Mouse (Mus musculus) midbrain, embryonic 13.5 days (tissue): ENCODE measurements around the gene Myoz1. TPM values are rescaled to one million over a fixed set of nuclear protein-coding genes. Genes with fewer than 3 reads are reported as not detected.

Experiments used
- ATAC-seq: fragments of 200-750 bp; cut with Nextera tagmentation; 2 replicates; pipeline ENCODE4 v1.8.0; 2017; ENCODE audit warnings: mild to moderate bottlenecking, moderate TSS enrichment, moderate library complexity
- H3K27ac ChIP-seq: fragments of 300-500 bp; sonication (generic); 2 replicates; pipeline ENCODE4 v1.5.1; 2015; ENCODE audit warnings: inconsistent platforms, mild to moderate bottlenecking, moderate library complexity
- H3K27me3 ChIP-seq: fragments of 300-500 bp; sonication (generic); 2 replicates; pipeline ENCODE4 v1.6.1; 2015; ENCODE audit warnings: mild to moderate bottlenecking, inconsistent platforms
- H3K36me3 ChIP-seq: fragments of 300-500 bp; sonication (generic); 2 replicates; pipeline ENCODE4 v1.6.1; 2015; ENCODE audit warnings: mild to moderate bottlenecking, inconsistent platforms
- H3K4me1 ChIP-seq: fragments of 300-500 bp; sonication (generic); replicated peaks from 2 replicates; pipeline ENCODE4 v1.6.1; 2015; ENCODE audit warnings: inconsistent platforms
- H3K4me2 ChIP-seq: fragments of 300-500 bp; sonication (generic); replicated peaks from 2 replicates; pipeline ENCODE4 v1.6.1; 2015; ENCODE audit warnings: moderate library complexity, mild to moderate bottlenecking, inconsistent platforms
- H3K4me3 ChIP-seq: fragments of 300-500 bp; sonication (generic); replicated peaks from 2 replicates; pipeline ENCODE4 v1.5.1; 2015; ENCODE audit warnings: mild to moderate bottlenecking, inconsistent platforms
- H3K9ac ChIP-seq: fragments of 300-500 bp; sonication (generic); replicated peaks from 2 replicates; pipeline ENCODE4 v1.6.1; 2015; ENCODE audit warnings: mild to moderate bottlenecking, inconsistent platforms
- H3K9me3 ChIP-seq: fragments of 300-500 bp; sonication (generic); 2 replicates; pipeline ENCODE4 v1.6.1; 2016; ENCODE audit warnings: mild to moderate bottlenecking, inconsistent platforms
- WGBS: fragments of 180-500 bp; shearing (Covaris S2); methylation state at CpG from one replicate; pipeline ENCODE4 v1.1.7; 2015; 5-methylcytosine and 5-hydroxymethylcytosine counted together
- microRNA-seq: library from miRNA; unstranded; fragments of <30 nt; microRNA quantifications from one replicate; pipeline ENCODE4, GENCODE M21; 2016
- polyA plus RNA-seq: library from polyadenylated mRNA; unstranded; fragments of >200 nt; fragmentation: Nextera tagmentation; extraction: Ambion mirVana; gene quantifications from 2 replicates; pipeline ENCODE4 v1.2.1, GENCODE M21; 2015

The Myoz1 gene
- polyA plus RNA-seq, 1 experiment from 2014 or later = not detected

- H3K4me1 ChIP-seq = peaks cover 11% of the 10 kb centered on the region
- WGBS = 78% methylated on average over 2 of the region's 2 CpGs
- no peak overlapping the region for H3K4me2 ChIP-seq
- H3K27me3 ChIP-seq = no peaks in the 10 kb centered on the region
- no peak overlapping the region for H3K9ac ChIP-seq
- H3K36me3 ChIP-seq = no peaks in the 10 kb centered on the region
- H3K9me3 ChIP-seq = no peaks in the 10 kb centered on the region
- no peak overlapping the region for H3K4me3 ChIP-seq
- no peak overlapping the region for H3K27ac ChIP-seq
- ATAC-seq = no peak
Observed at GRCm38 (mm10) chr14:20600203-20600602, 56.1 kb downstream of the Myoz1 start.

- no peak overlapping the region for H3K4me2 ChIP-seq
- 90% methylated on average over 2 of the region's 2 CpGs for WGBS
- no peaks in the 10 kb centered on the region for H3K27me3 ChIP-seq
- no peaks in the 10 kb centered on the region for H3K9me3 ChIP-seq
- H3K4me1 ChIP-seq = peaks cover 11% of the 10 kb centered on the region
- H3K9ac ChIP-seq = no peak overlapping the region
- no peaks in the 10 kb centered on the region for H3K36me3 ChIP-seq
- no peak overlapping the region for H3K4me3 ChIP-seq
- no peak for ATAC-seq
- no peak overlapping the region for H3K27ac ChIP-seq
Observed at GRCm38 (mm10) chr14:20599542-20599941, 56.8 kb downstream of the Myoz1 start.

Small RNA genes within 50 kb of the gene (microRNA-seq; reads per million reads assigned to microRNA genes)
- 0.82 reads per million for gene Mir6946

Other genes starting within 250 kb of the Myoz1 start
- 0.50 and 1.3 TPM in 2 replicates for gene Cfap70, start 204.3 kb downstream of the Myoz1 start, polyA plus RNA-seq
- gene Anxa7, start 176.4 kb downstream of the Myoz1 start, polyA plus RNA-seq = 7.8 and 8.5 TPM in 2 replicates
- 0.81 and 0.86 TPM in 2 replicates for gene Mss51, start 159.6 kb downstream of the Myoz1 start, polyA plus RNA-seq
- 80.9 and 83.4 TPM in 2 replicates for gene Ppp3cb, start 110.0 kb downstream of the Myoz1 start, polyA plus RNA-seq
- gene Usp54, start 15.5 kb downstream of the Myoz1 start, polyA plus RNA-seq = 12.5 and 13.1 TPM in 2 replicates
- gene Synpo2l, start 11.8 kb upstream of the Myoz1 start, polyA plus RNA-seq = 0.15 and 0.27 TPM in 2 replicates
- 88.4 and 96.7 TPM in 2 replicates for gene Sec24c, start 17.8 kb upstream of the Myoz1 start, polyA plus RNA-seq
- 22.7 and 26.0 TPM in 2 replicates for gene Fut11, start 38.4 kb upstream of the Myoz1 start, polyA plus RNA-seq
- gene Chchd1, start 46.5 kb upstream of the Myoz1 start, polyA plus RNA-seq = 209 and 213 TPM in 2 replicates
- 46.5 and 57.7 TPM in 2 replicates for gene Zswim8, start 51.0 kb upstream of the Myoz1 start, polyA plus RNA-seq
- gene Ndst2, start 78.0 kb upstream of the Myoz1 start, polyA plus RNA-seq = 16.8 and 19.7 TPM in 2 replicates
- gene Camk2g, start 137.5 kb upstream of the Myoz1 start, polyA plus RNA-seq = 84.2 and 86.8 TPM in 2 replicates
- gene Plau, start 180.1 kb upstream of the Myoz1 start, polyA plus RNA-seq = 0.19 and 0.34 TPM in 2 replicates